Mouse (Mus musculus) limb, embryonic 15.5 days (tissue): ENCODE data around the gene Xpot. TPM values are rescaled to one million over a fixed set of nuclear protein-coding genes. Genes with fewer than 3 reads are reported as not detected.

ENCODE experiments used
- ATAC-seq: fragments of 200-750 bp; cut with Nextera tagmentation; 2 replicates; pipeline ENCODE4 v1.8.0; 2017; ENCODE audit warnings: low read depth, moderate TSS enrichment; ENCODE audit not compliant: insufficient number of reproducible peaks, low FRiP score, low TSS enrichment
- H3K27ac ChIP-seq: fragments of 300-500 bp; sonication (generic); 2 replicates; pipeline ENCODE4 v1.5.1; 2015; ENCODE audit warnings: moderate library complexity, mild to moderate bottlenecking, inconsistent platforms
- H3K27me3 ChIP-seq: fragments of 300-500 bp; sonication (generic); 2 replicates; pipeline ENCODE4 v1.6.1; 2015; ENCODE audit warnings: inconsistent platforms
- H3K36me3 ChIP-seq: fragments of 300-500 bp; sonication (generic); 2 replicates; pipeline ENCODE4 v1.6.1; 2015; ENCODE audit warnings: inconsistent platforms
- H3K4me1 ChIP-seq: fragments of 300-500 bp; sonication (generic); 2 replicates; pipeline ENCODE4 v1.6.1; 2015; ENCODE audit warnings: inconsistent platforms
- H3K4me2 ChIP-seq: fragments of 300-500 bp; sonication (generic); 2 replicates; pipeline ENCODE4 v1.6.1; 2015; ENCODE audit warnings: mild to moderate bottlenecking, inconsistent platforms
- H3K4me3 ChIP-seq: fragments of 300-500 bp; sonication (generic); 2 replicates; pipeline ENCODE4 v1.5.1; 2015; ENCODE audit warnings: mild to moderate bottlenecking, inconsistent platforms
- H3K9ac ChIP-seq: fragments of 300-500 bp; sonication (generic); 2 replicates; pipeline ENCODE4 v1.6.1; 2015; ENCODE audit warnings: inconsistent platforms
- H3K9me3 ChIP-seq: fragments of 300-500 bp; sonication (generic); 2 replicates; pipeline ENCODE4 v1.6.1; 2016; ENCODE audit warnings: inconsistent platforms
- WGBS: fragments of 180-500 bp; shearing (Covaris S2); methylation state at CpG from one replicate; pipeline ENCODE4 v1.1.7; 2015; 5-methylcytosine and 5-hydroxymethylcytosine counted together
- polyA plus RNA-seq: library from polyadenylated mRNA; unstranded; fragments of >200 nt; fragmentation: Nextera tagmentation; extraction: Ambion mirVana; gene quantifications from 2 replicates; pipeline ENCODE4 v1.2.1, GENCODE M21; 2015

Gene Xpot
- polyA plus RNA-seq, 1 experiment from 2014 or later: 52.1 TPM

DNA sequence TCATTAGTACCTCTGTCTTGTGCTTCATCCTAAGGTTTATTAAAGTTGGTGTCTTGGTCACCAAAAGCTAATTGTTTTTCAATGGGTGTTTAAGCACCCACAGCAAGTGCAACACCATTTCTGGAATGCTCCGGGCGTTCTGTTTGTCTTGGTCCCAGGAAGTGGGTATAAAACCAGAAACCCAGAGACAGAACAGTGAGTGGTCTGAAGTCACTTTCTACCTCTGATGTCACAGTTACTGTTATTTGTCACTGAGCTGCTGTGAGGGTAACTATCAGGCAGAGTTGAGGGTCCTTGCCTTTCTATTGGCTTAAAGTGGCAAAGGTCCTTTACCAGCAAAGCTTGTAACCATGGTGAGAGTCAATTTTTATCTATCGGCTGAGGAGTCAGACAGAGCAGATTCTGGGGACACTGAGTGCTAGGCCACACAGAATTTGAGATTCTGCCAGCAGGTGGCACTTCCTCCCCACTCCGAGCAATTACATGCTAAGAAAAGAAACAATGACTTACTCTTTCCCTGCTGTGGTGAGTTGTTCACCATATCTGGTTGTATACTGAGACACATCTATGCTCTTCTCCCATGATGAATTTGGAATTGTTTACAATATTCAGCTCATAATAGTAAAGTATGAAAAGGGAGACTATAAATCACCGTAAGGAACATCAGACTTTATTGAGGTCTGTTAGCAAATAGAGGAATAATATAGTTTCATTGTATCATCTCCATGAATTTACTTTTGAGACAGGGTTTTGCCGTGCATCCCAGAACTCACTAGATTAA, 14.2 kb upstream of the Xpot start:
- H3K4me2 ChIP-seq: no peak overlapping the region
- no peak overlapping the region for H3K27ac ChIP-seq
- no peaks in the 10 kb centered on the region for H3K36me3 ChIP-seq
- ATAC-seq: no peak
- 48% methylated on average over 6 of the region's 6 CpGs for WGBS
- H3K9me3 ChIP-seq: no peaks in the 10 kb centered on the region
- no peak overlapping the region for H3K4me3 ChIP-seq
- no peak overlapping the region for H3K9ac ChIP-seq
- peaks cover 19% of the 10 kb centered on the region for H3K27me3 ChIP-seq
- peaks cover 16% of the 10 kb centered on the region for H3K4me1 ChIP-seq

DNA sequence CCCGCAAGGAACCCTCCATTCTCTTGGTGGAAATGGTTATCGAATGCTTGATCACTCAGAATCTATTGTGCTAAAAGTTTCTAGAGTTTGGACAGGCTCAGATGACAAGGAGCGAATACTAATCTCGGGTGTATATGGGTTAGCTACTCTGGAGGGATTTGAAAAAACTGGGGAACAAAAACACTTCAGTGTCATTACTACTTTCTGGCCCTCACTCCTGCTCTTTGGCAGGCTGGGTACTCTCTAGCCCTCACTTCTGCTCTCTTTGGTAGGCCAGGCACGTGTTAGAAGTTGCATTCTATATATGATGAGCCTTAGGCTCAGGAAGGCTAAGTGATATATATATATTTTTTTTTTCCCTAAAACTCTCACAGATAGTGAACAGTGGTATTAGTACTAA, 13.4 kb upstream of the Xpot start:
- H3K4me3 ChIP-seq: no peak overlapping the region
- 77% methylated on average over 5 of the region's 5 CpGs for WGBS
- no peak overlapping the region for H3K27ac ChIP-seq
- no peak overlapping the region for H3K9ac ChIP-seq
- peaks cover 16% of the 10 kb centered on the region for H3K4me1 ChIP-seq
- H3K36me3 ChIP-seq: no peaks in the 10 kb centered on the region
- H3K9me3 ChIP-seq: no peaks in the 10 kb centered on the region
- no peak for ATAC-seq
- peaks cover 19% of the 10 kb centered on the region for H3K27me3 ChIP-seq
- H3K4me2 ChIP-seq: no peak overlapping the region

- Histone ChIP-seq H3K4me1 (peaks cover 5% of the 10 kb centered on the region; the same call in 1 of the 2 replicates), H3K9ac (no peak overlapping the region), H3K4me2 (no peak overlapping the region), H3K36me3 (no peaks in the 10 kb centered on the region), H3K4me3 (no peak overlapping the region), H3K27me3 (peaks cover 5% of the 10 kb centered on the region), H3K9me3 (no peaks in the 10 kb centered on the region), H3K27ac (no peak overlapping the region)
- no peak for ATAC-seq
- WGBS: 85% methylated on average over 6 of the region's 6 CpGs
Measured at GRCm38 (mm10) chr10:121636276-121636675, 10.1 kb upstream of the Xpot start.

DNA sequence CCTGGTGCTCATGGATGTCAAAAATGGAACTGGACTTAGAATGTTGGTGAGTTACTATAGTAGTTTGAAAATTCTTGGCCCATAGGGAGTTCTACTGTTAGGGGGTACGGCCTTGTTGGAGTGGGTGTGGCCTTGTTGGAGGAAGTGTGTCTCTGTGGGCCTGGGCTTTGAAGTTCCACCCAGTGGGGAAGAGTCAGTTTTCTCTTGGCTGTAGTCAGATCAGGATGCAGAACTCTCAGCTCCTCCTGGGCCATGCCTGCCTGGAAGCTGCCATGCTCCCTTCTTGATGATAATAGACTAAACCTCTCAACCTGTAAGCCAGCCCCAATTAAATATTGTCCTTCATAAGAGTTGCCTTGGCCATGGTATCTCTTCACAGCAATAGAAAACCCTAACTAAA, 8.0 kb upstream of the Xpot start:
- H3K36me3 ChIP-seq: no peaks in the 10 kb centered on the region
- WGBS: 44% methylated on average over 1 of the region's 1 CpGs
- H3K9ac ChIP-seq: no peak overlapping the region
- no peak overlapping the region for H3K4me2 ChIP-seq
- ATAC-seq: no peak
- no peak overlapping the region for H3K4me3 ChIP-seq
- H3K27me3 ChIP-seq: no peaks in the 10 kb centered on the region
- H3K9me3 ChIP-seq: no peaks in the 10 kb centered on the region
- H3K27ac ChIP-seq: no peak overlapping the region
- H3K4me1 ChIP-seq: no peaks in the 10 kb centered on the region

- Histone ChIP-seq H3K4me2 (no peak overlapping the region), H3K36me3 (no peaks in the 10 kb centered on the region), H3K27me3 (no peaks in the 10 kb centered on the region), H3K27ac (no peak overlapping the region), H3K4me1 (peaks cover 9% of the 10 kb centered on the region), H3K4me3 (no peak overlapping the region), H3K9me3 (no peaks in the 10 kb centered on the region), H3K9ac (no peak overlapping the region)
- 84% methylated on average over 6 of the region's 6 CpGs for WGBS
- ATAC-seq: no peak
Measured at GRCm38 (mm10) chr10:121628561-121629040, 2.5 kb upstream of the Xpot start.

GRCm38 (mm10) chr10:121627216-121627852, 1.2 kb upstream of the Xpot start:
- Histone ChIP-seq H3K4me3 (peak overlapping the region; percentile 80; the same call in 1 of the 2 replicates), H3K27ac (no peak overlapping the region), H3K9ac (no peak overlapping the region), H3K4me2 (peak overlapping the region; percentile 61; the same call in 1 of the 2 replicates), H3K4me1 (peaks cover 9% of the 10 kb centered on the region), H3K36me3 (peaks cover 4% of the 10 kb centered on the region), H3K9me3 (no peaks in the 10 kb centered on the region), H3K27me3 (no peaks in the 10 kb centered on the region)
- no peak for ATAC-seq
- WGBS: 82% methylated on average over 10 of the region's 10 CpGs

- H3K4me1 ChIP-seq: peaks cover 9% of the 10 kb centered on the region
- WGBS: under 1% methylated on average over 41 of the region's 41 CpGs
- H3K27ac ChIP-seq: peak overlapping the region; percentile 97
- peaks cover 19% of the 10 kb centered on the region for H3K36me3 ChIP-seq
- H3K9ac ChIP-seq: peak overlapping the region; percentile 80
- no peaks in the 10 kb centered on the region for H3K27me3 ChIP-seq
- peak overlapping the region; percentile 61 for H3K4me2 ChIP-seq
- ATAC-seq: peak; percentile 26
- H3K4me3 ChIP-seq: peak overlapping the region; percentile 80
- H3K9me3 ChIP-seq: no peaks in the 10 kb centered on the region
Measured at GRCm38 (mm10) chr10:121625407-121626185, 536 bp downstream of the Xpot start.

DNA sequence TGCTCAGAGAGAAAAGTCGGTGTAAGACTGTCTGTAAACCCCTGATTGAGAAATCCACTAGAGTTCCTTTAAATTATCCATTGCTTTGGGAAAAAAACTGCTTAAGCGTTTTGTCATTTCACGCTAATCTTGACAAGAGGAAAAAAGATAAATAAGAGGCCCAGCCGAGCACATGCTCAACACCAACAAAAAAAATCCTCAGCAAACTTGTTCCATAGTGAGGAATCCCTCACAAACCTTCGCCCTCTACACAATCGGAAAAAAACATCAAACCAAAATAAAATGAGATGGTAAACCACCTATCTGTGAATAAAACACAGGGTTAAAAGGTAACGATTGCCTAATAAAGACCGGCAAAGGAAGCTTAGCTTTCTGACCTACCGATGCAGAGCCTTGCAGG, 1.1 kb downstream of the Xpot start:
- Histone ChIP-seq H3K4me3 (peak overlapping the region; percentile 80), H3K27me3 (no peaks in the 10 kb centered on the region), H3K27ac (no peak overlapping the region), H3K4me1 (peaks cover 9% of the 10 kb centered on the region), H3K4me2 (peak overlapping the region; percentile 61), H3K9me3 (no peaks in the 10 kb centered on the region), H3K36me3 (peaks cover 25% of the 10 kb centered on the region), H3K9ac (peak overlapping the region; percentile 80)
- no peak for ATAC-seq
- WGBS: 12% methylated on average over 9 of the region's 9 CpGs

DNA sequence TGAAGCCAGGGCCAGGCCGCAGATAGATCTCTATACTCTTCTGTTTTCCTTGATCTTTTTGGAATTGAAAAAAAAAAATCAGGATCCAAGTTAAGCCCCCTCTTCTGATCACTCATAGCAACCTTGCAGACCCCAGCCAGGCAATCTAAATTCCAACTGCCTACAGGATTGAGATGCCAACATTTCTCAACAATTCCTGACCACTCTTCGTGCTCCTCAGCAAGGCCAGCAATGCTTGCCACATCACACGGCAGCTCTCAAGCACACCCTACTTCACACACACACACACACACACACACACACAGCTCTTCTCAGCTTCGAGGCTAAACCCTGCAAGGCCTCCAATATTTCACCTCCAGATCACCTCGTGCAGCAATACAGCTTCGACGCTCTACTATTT, 2.5 kb downstream of the Xpot start:
- Histone ChIP-seq H3K9ac (no peak overlapping the region), H3K27ac (no peak overlapping the region), H3K4me3 (no peak overlapping the region), H3K27me3 (no peaks in the 10 kb centered on the region), H3K4me1 (peaks cover 9% of the 10 kb centered on the region), H3K4me2 (no peak overlapping the region), H3K36me3 (peaks cover 35% of the 10 kb centered on the region), H3K9me3 (no peaks in the 10 kb centered on the region)
- WGBS: 84% methylated on average over 7 of the region's 7 CpGs
- ATAC-seq: no peak

DNA sequence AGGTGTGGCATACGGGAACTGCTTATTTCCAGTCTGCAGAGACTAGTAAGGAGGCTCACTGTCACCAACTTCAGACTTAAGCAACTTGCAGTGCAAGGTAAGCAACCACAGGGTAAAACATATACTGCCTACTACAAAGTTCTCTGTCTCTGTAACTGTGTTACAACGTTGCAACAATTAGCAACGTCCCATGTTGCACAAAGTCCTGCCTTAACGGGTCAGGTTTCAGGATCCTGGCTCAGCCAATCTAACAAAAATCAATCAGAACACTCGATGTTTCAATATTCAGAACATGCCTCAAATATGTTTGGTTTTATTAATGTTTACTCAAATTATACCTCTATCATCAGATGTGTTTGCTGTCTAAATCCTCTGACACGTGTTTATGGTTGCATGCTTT, 3.7 kb downstream of the Xpot start:
- 81% methylated on average over 6 of the region's 6 CpGs for WGBS
- Histone ChIP-seq H3K9me3 (no peaks in the 10 kb centered on the region), H3K9ac (no peak overlapping the region), H3K27me3 (no peaks in the 10 kb centered on the region), H3K27ac (no peak overlapping the region), H3K4me2 (no peak overlapping the region), H3K36me3 (peaks cover 47% of the 10 kb centered on the region), H3K4me1 (peaks cover 9% of the 10 kb centered on the region), H3K4me3 (no peak overlapping the region)
- no peak for ATAC-seq

GRCm38 (mm10) chr10:121615935-121616334, 10.2 kb downstream of the Xpot start:
- ATAC-seq: no peak
- H3K9ac ChIP-seq: no peak overlapping the region
- H3K36me3 ChIP-seq: peaks cover 88% of the 10 kb centered on the region
- whole genome bisulfite sequencing: 79% methylated on average over 7 of the region's 7 CpGs
- H3K4me1 ChIP-seq: no peaks in the 10 kb centered on the region
- no peak overlapping the region for H3K4me2 ChIP-seq
- no peak overlapping the region for H3K4me3 ChIP-seq
- no peak overlapping the region for H3K27ac ChIP-seq
- H3K9me3 ChIP-seq: no peaks in the 10 kb centered on the region
- H3K27me3 ChIP-seq: no peaks in the 10 kb centered on the region
